Mouse (Mus musculus) forebrain, embryonic 11.5 days (tissue): Measurements from ENCODE around the gene Ttc21b. TPM values are rescaled to one million over a fixed set of nuclear protein-coding genes. Genes with fewer than 3 reads are reported as not detected.

ENCODE experiments used
- ATAC-seq: fragments of 200-750 bp; cut with Nextera tagmentation; replicated peaks from 2 replicates; pipeline ENCODE4 v1.8.0; 2017; ENCODE audit warnings: moderate TSS enrichment; ENCODE audit not compliant: low FRiP score
- DNase-seq: peaks from one replicate; pipeline ENCODE4 v3.0.0-alpha.2; 2017; ENCODE audit warnings: low spot score
- H3K27ac ChIP-seq: fragments of 300-500 bp; sonication (generic); 2 replicates; pipeline ENCODE4 v1.5.1; 2014; ENCODE audit warnings: low read depth, low read length
- H3K27me3 ChIP-seq: fragments of 300-500 bp; sonication (generic); 2 replicates; pipeline ENCODE4 v1.6.1; 2014; ENCODE audit warnings: mild to moderate bottlenecking, low read length, mixed read lengths; ENCODE audit not compliant: control insufficient read depth, insufficient read depth
- H3K36me3 ChIP-seq: fragments of 300-500 bp; sonication (generic); 2 replicates; pipeline ENCODE4 v1.6.1; 2014; ENCODE audit warnings: mild to moderate bottlenecking, low read length, moderate library complexity, mixed read lengths; ENCODE audit not compliant: control insufficient read depth, insufficient read depth
- H3K4me1 ChIP-seq: fragments of 300-500 bp; sonication (generic); replicated peaks from 2 replicates; pipeline ENCODE4 v1.6.1; 2014; ENCODE audit warnings: low read length, mixed read lengths; ENCODE audit not compliant: control insufficient read depth, insufficient read depth
- H3K4me2 ChIP-seq: fragments of 300-500 bp; sonication (generic); 2 replicates; pipeline ENCODE4 v1.6.1; 2014; ENCODE audit warnings: low read depth, mild to moderate bottlenecking, low read length, moderate library complexity, mixed read lengths; ENCODE audit not compliant: severe bottlenecking
- H3K4me3 ChIP-seq: fragments of 300-500 bp; sonication (generic); 2 replicates; pipeline ENCODE4 v1.5.1; 2014; ENCODE audit warnings: low read depth, low read length
- H3K9ac ChIP-seq: fragments of 300-500 bp; sonication (generic); 2 replicates; pipeline ENCODE4 v1.6.1; 2014; ENCODE audit warnings: low read length
- H3K9me3 ChIP-seq: fragments of 300-500 bp; sonication (generic); 2 replicates; pipeline ENCODE4 v1.6.1; 2016; ENCODE audit warnings: low read length, mixed read lengths; ENCODE audit not compliant: control insufficient read depth
- WGBS: fragments of 180-500 bp; shearing (Covaris S2); extraction: QIAGEN DNeasy Blood & Tissue Kit; methylation state at CpG from one replicate; pipeline ENCODE4 v1.1.7; 2014; 5-methylcytosine and 5-hydroxymethylcytosine counted together
- polyA plus RNA-seq: library from polyadenylated mRNA; unstranded; fragments of >200 nt; fragmentation: Nextera tagmentation; extraction: Ambion mirVana; gene quantifications from 2 replicates; pipeline ENCODE4 v1.2.1, GENCODE M21; 2014

Gene Ttc21b
- polyA plus RNA-seq, 1 experiment from 2014 or later: 17.1 TPM

- H3K4me3 ChIP-seq: no peak overlapping the region
- no peak overlapping the region for H3K9ac ChIP-seq
- H3K27ac ChIP-seq: no peak overlapping the region
- WGBS: 73% methylated on average over 4 of the region's 4 CpGs
- no peak for DNase-seq
- H3K27me3 ChIP-seq: no peaks in the 10 kb centered on the region
- no peaks in the 10 kb centered on the region for H3K9me3 ChIP-seq
- H3K4me2 ChIP-seq: no peak overlapping the region
- ATAC-seq: no peak
- H3K4me1 ChIP-seq: no peaks in the 10 kb centered on the region
- H3K36me3 ChIP-seq: no peaks in the 10 kb centered on the region
Observed at GRCm38 (mm10) chr2:66140246-66140645, 116.2 kb downstream of the Ttc21b start.

Other genes starting within 250 kb of the Ttc21b start
- gene Galnt3, start 131.6 kb downstream of the Ttc21b start, polyA plus RNA-seq: 0.83 and 1.3 TPM in 2 replicates
- gene Scn1a, start 184.2 kb upstream of the Ttc21b start, polyA plus RNA-seq: 1.8 and 2.0 TPM in 2 replicates